Mouse (Mus musculus) embryonic stem cell, embryonic (primary cell): ENCODE measurements around the gene Ush2a.

Experiments
- CTCF ChIA-PET, 4 experiments: fragments of 300-600 bp in 2 of 4; fragments of 350-600 bp in 2 of 4; sonication (Branson Sonifier 250); formaldehyde crosslinking; loops; one replicate each; lab custom pipeline; 2022; ENCODE audit warnings: inconsistent platforms in 2 of 4; lab: Charles Lee
- POLR2A ChIA-PET, 4 experiments: fragments of 300-600 bp in 2 of 4; fragments of 350-600 bp in 2 of 4; sonication (Branson Sonifier 250); formaldehyde crosslinking; loops; one replicate each; lab custom pipeline; 2022; ENCODE audit warnings: antibody characterized with exemption in 4 of 4, inconsistent platforms in 1 of 4; lab: Charles Lee

Gene Ush2a

GRCm38 (mm10) chr1:188633736-188634135 lies 371.9 kb downstream of the Ush2a start:
- ChIA-PET POLR2A (no interaction called here), CTCF (interaction anchor here in 1 of 4 experiments (0.6 kb wide), 1 partner anchor 91 kb away, joined by 3 read pairs; no protein-coding TSS in a partner anchor)

GRCm38 (mm10) chr1:188639666-188640065 lies 377.8 kb downstream of the Ush2a start:
- CTCF ChIA-PET = no interaction called here
- POLR2A ChIA-PET = interaction anchor here in 1 of 4 experiments (1.0 kb wide), 1 partner anchor 10 kb away, joined by 5 read pairs; no protein-coding TSS in a partner anchor

- ChIA-PET POLR2A (no interaction called here), CTCF (no interaction called here)
Measured at GRCm38 (mm10) chr1:188643156-188643555, 381.3 kb downstream of the Ush2a start.

- ChIA-PET POLR2A (no interaction called here), CTCF (no interaction called here)
Measured at GRCm38 (mm10) chr1:188653001-188653400, 391.2 kb downstream of the Ush2a start.

- CTCF ChIA-PET = no interaction called here
- POLR2A ChIA-PET = interaction anchor here in 1 of 4 experiments (0.5 kb wide), 1 partner anchor 161 kb away, joined by 3 read pairs; no protein-coding TSS in a partner anchor
Measured at GRCm38 (mm10) chr1:188656121-188656520, 394.3 kb downstream of the Ush2a start.

- POLR2A ChIA-PET = no interaction called here
- CTCF ChIA-PET = interaction anchor here in 1 of 4 experiments (0.6 kb wide), 1 partner anchor 10 kb away, joined by 4 read pairs; no protein-coding TSS in a partner anchor
Measured at GRCm38 (mm10) chr1:188659159-188659558, 397.3 kb downstream of the Ush2a start.

GRCm38 (mm10) chr1:188660339-188660738 lies 398.5 kb downstream of the Ush2a start:
- ChIA-PET POLR2A (interaction anchor here in 1 of 4 experiments (0.6 to 1.4 kb wide), 2 partner anchors 11 to 14 kb away, joined by 3 read pairs; no protein-coding TSS in a partner anchor), CTCF (no interaction called here)

- ChIA-PET CTCF (no interaction called here), POLR2A (interaction anchor here in 1 of 4 experiments (0.6 to 1.4 kb wide), 2 partner anchors 11 to 13 kb away, joined by 3 read pairs; no protein-coding TSS in a partner anchor)
Measured at GRCm38 (mm10) chr1:188660882-188661281, 399.1 kb downstream of the Ush2a start.

GRCm38 (mm10) chr1:188667460-188667859 lies 405.6 kb downstream of the Ush2a start:
- POLR2A ChIA-PET = no interaction called here
- CTCF ChIA-PET = no interaction called here

- CTCF ChIA-PET = interaction anchor here in 1 of 4 experiments (0.6 kb wide), 1 partner anchor 856 kb away, joined by 5 read pairs; no protein-coding TSS in a partner anchor
- POLR2A ChIA-PET = no interaction called here
Measured at GRCm38 (mm10) chr1:188668513-188668912, 406.7 kb downstream of the Ush2a start.

GRCm38 (mm10) chr1:188672871-188673270 lies 411.0 kb downstream of the Ush2a start:
- POLR2A ChIA-PET = no interaction called here
- CTCF ChIA-PET = no interaction called here

- CTCF ChIA-PET = interaction anchor here in 2 of 4 experiments (0.6 to 0.7 kb wide), 2 partner anchors 12 to 349 kb away, joined by 4 to 5 read pairs; no protein-coding TSS in a partner anchor
Measured at GRCm38 (mm10) chr1:188674640-188675510, 413.1 kb downstream of the Ush2a start.

GRCm38 (mm10) chr1:188675511-188675863 lies 413.7 kb downstream of the Ush2a start:
- ChIA-PET CTCF (no interaction called here), POLR2A (no interaction called here)

More at GRCm38 (mm10) chr1:188674640-188675510, 413.1 kb downstream of the Ush2a start:
- POLR2A ChIA-PET = interaction anchor here in 2 of 4 experiments (0.5 to 1.1 kb wide), 3 partner anchors 14 to 321 kb away, joined by 3 to 5 read pairs (median 3); no protein-coding TSS in a partner anchor

- CTCF ChIA-PET = no interaction called here
- POLR2A ChIA-PET = no interaction called here
Measured at GRCm38 (mm10) chr1:188678189-188678588, 416.4 kb downstream of the Ush2a start.

- ChIA-PET CTCF (no interaction called here), POLR2A (no interaction called here)
Measured at GRCm38 (mm10) chr1:188686362-188686761, 424.5 kb downstream of the Ush2a start.

- CTCF ChIA-PET = interaction anchor here in 1 of 4 experiments (0.6 kb wide), 1 partner anchor 305 kb away, joined by 3 read pairs; no protein-coding TSS in a partner anchor
Measured at GRCm38 (mm10) chr1:188696295-188696694, 434.5 kb downstream of the Ush2a start.

GRCm38 (mm10) chr1:188708176-188708575 lies 446.4 kb downstream of the Ush2a start:
- CTCF ChIA-PET = interaction anchor here in 1 of 4 experiments (0.6 kb wide), 1 partner anchor 112 kb away, joined by 3 read pairs; no protein-coding TSS in a partner anchor
- POLR2A ChIA-PET = no interaction called here

More at GRCm38 (mm10) chr1:188696295-188696694, 434.5 kb downstream of the Ush2a start:
- POLR2A ChIA-PET = no interaction called here

GRCm38 (mm10) chr1:188708694-188709093 lies 446.9 kb downstream of the Ush2a start:
- ChIA-PET POLR2A (no interaction called here), CTCF (interaction anchor here in 1 of 4 experiments (0.6 kb wide), 1 partner anchor 112 kb away, joined by 3 read pairs; no protein-coding TSS in a partner anchor)

- POLR2A ChIA-PET = no interaction called here
Measured at GRCm38 (mm10) chr1:188714131-188714530, 452.3 kb downstream of the Ush2a start.

GRCm38 (mm10) chr1:188714941-188715340 lies 453.1 kb downstream of the Ush2a start:
- CTCF ChIA-PET = no interaction called here

More at GRCm38 (mm10) chr1:188714131-188714530, 452.3 kb downstream of the Ush2a start:
- CTCF ChIA-PET = interaction anchor here in 1 of 4 experiments (0.6 kb wide), 1 partner anchor 301 kb away, joined by 9 read pairs; no protein-coding TSS in a partner anchor

More at GRCm38 (mm10) chr1:188714941-188715340, 453.1 kb downstream of the Ush2a start:
- POLR2A ChIA-PET = no interaction called here
